Mouse (Mus musculus): ENCODE measurements around the gene Slc25a47. TPM values are rescaled to one million over a fixed set of nuclear protein-coding genes. Genes with fewer than 3 reads are reported as not detected.

The Slc25a47 gene
- polyA plus RNA-seq, 1 experiment, result 6.6 TPM

DNA sequence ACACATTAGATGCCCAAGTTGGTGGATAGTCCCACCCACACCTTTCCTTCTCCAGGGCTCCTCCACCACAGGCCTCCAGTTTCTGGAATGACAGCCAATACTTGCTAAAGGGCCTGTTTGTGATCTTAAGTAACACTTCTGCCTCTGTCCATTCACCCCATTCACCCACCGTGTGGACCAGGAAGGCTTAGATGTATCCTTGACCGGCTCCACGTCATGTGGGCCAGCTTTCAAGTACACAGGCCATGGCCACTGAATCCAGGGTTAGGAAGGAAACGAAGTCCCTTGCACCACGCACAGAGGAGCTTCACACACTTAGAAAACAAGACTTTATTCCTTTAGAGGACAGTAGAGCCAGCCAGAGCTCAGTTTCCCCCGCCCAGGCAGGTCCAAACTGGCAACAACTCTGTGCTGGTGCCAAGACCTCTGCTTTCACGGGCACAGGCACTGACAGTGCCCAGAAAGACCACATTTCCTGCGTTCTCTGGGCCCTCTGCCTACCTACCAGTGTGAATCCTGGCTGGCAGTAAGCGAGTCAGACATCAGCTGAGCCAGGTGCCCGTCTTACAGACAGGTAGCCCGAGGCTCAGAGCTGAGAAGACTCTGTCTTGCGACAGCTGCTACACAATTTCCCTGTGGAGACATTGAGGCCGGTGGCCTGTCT lies 10.2 kb upstream of the Slc25a47 start:
- TF ChIP-seq POLR2A (IDR thresholded peaks at IDR 0.05; ENCODE audit: low read depth, low read length) (no peak), CTCF (IDR thresholded peaks at IDR 0.05; ENCODE audit: borderline replicate concordance, insufficient read depth, low read length) (no peak)
- Histone ChIP-seq H3K27ac (ENCODE audit: insufficient read depth, low read length) (no peak overlapping the region), H3K4me3 (ENCODE audit: insufficient read depth, low read length) (no peak overlapping the region), H3K4me1 (ENCODE audit: control insufficient read depth, insufficient read depth, low read length) (no peaks in the 10 kb centered on the region)

DNA sequence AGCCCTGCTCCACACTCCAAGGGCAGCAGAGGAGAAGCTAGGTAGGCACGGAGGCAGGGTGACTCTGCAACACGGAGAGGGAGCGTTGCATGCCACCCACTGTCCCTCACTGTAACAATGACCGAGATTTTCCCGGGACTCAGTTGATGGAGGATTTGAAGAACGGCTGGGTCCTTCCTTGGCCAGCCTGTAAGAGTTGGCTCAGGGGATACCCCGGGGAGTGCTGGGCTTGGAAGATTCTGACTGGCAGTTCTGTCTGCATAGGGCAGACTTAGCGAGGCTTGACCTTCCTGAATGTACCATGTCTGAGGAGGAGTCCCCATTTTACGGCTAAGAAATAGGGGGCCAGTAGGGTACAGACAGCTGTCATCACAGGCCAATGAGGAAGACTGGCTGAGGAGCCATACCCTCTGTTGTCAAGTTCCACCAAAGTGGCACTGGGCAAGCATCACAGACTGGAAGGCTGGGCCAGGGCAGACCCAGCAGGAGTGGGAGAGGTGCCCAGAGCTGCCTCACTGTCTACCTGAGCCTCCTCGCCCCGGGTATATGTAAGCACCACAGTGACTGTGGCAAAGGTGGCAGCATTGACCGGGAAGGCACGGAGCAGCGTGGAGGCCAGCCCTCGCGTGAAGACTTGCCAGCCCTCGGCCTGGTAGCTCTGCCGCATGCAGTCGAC lies 9.4 kb upstream of the Slc25a47 start:
- Histone ChIP-seq H3K4me1 (ENCODE audit: control insufficient read depth, insufficient read depth, low read length) (no peaks in the 10 kb centered on the region), H3K27ac (ENCODE audit: insufficient read depth, low read length) (no peak overlapping the region), H3K4me3 (ENCODE audit: insufficient read depth, low read length) (no peak overlapping the region)
- TF ChIP-seq CTCF (IDR thresholded peaks at IDR 0.05; ENCODE audit: borderline replicate concordance, insufficient read depth, low read length) (no peak), POLR2A (IDR thresholded peaks at IDR 0.05; ENCODE audit: low read depth, low read length) (no peak)

DNA sequence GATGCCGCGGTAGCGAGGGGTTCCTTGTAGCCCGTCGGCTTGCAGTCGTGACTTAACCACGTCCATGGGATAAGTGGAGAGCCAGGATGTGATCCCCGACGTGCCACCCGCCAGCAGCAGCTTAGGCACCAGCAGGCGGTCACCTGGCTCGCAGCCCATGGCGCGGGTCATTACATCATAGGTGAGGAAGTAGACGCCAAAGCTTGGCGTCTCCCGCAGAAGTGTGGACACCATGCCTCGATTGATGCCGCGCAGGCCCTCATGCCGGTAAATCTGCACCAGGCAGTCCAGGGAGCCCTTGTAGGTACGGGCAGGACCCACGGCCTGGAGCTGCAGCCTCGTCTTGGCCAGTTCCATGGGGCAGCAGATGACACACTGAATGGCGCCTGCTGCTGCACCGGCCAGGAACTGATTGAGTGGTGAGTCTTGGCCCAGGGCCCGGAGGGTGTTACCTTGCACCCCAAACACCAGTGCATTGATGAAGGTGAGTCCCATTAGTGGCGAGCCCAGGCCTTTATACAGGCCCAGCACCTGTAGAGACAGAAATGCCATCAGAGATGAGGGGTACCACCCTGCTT lies 8.8 kb upstream of the Slc25a47 start:
- Histone ChIP-seq H3K4me1 (ENCODE audit: control insufficient read depth, insufficient read depth, low read length) (peaks cover 3% of the 10 kb centered on the region; the same call in 1 of the 2 replicates), H3K4me3 (ENCODE audit: insufficient read depth, low read length) (no peak overlapping the region), H3K27ac (ENCODE audit: insufficient read depth, low read length) (no peak overlapping the region)
- no peak for TF ChIP-seq CTCF (IDR thresholded peaks at IDR 0.05; ENCODE audit: borderline replicate concordance, insufficient read depth, low read length)

DNA sequence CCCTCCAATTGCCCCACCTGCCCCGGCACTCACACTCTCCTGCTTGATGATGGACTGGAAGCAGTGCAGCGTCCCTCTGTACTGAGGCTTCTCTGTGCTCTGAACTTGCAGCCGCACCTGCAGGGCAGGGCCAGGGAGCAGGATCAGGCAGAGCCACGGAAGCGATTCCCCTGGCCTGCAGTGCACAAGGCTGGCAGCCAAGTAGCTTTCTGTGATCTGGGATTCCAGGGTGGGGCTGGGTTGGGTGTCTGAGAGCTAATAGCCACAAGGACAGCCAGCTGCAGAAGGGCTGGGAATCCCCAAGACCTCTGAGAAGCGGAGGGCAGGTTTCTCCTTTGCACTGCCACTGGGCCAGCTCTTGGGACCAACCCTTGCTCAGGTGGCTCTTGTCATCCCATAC lies 8.2 kb upstream of the Slc25a47 start:
- no peak overlapping the region for H3K4me3 ChIP-seq (ENCODE audit: insufficient read depth, low read length)
- peaks cover 3% of the 10 kb centered on the region; the same call in 1 of the 2 replicates for H3K4me1 ChIP-seq (ENCODE audit: control insufficient read depth, insufficient read depth, low read length)
- TF ChIP-seq CTCF (IDR thresholded peaks at IDR 0.05; ENCODE audit: borderline replicate concordance, insufficient read depth, low read length) (no peak), POLR2A (IDR thresholded peaks at IDR 0.05; ENCODE audit: low read depth, low read length) (no peak)
- no peak overlapping the region for H3K27ac ChIP-seq (ENCODE audit: insufficient read depth, low read length)

DNA sequence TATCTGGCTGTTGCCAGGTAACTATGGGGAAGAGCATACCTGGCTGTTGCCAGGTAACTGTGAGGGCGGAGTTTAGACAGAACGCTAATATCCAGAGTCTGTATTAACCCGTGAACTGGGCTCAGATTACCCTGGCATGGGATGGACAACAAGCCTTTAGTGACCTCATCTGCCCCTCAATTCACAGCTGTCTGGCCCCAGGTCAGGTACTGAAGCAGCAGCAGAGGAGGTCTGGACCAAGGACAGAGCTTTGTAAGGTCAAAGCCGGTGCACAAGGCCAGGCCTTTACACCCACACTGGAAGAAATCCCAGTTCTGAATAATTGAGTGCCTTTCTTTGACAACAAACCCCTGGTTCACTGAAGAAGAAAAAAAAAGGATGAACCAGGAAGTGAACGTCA lies 6.2 kb upstream of the Slc25a47 start:
- H3K4me3 ChIP-seq (ENCODE audit: insufficient read depth, low read length), result no peak overlapping the region
- TF ChIP-seq CTCF (IDR thresholded peaks at IDR 0.05; ENCODE audit: borderline replicate concordance, insufficient read depth, low read length) (no peak), POLR2A (IDR thresholded peaks at IDR 0.05; ENCODE audit: low read depth, low read length) (no peak)
- peaks cover 7% of the 10 kb centered on the region; the same call in 1 of the 2 replicates for H3K4me1 ChIP-seq (ENCODE audit: control insufficient read depth, insufficient read depth, low read length)
- H3K27ac ChIP-seq (ENCODE audit: insufficient read depth, low read length), result no peak overlapping the region

DNA sequence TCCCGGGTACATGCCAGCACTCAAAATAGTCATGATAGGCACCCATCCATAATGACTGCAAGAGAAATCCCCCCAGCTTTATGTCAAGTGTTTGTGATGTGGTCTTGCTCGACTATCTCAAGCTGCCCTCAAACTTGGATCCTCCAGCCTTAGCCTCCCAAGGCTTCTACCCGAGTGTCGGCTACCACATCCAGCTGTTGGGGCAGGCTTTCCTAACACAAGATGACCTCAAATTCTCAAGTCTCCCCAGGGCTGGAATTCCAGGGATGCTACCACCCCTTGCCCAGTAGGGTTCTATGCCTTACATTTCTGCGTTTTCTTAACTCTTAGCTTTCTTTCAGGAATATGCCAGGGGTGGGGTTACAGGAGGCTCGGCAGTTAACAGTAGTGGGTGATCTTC lies 5.5 kb upstream of the Slc25a47 start:
- peaks cover 9% of the 10 kb centered on the region; the same call in 1 of the 2 replicates for H3K4me1 ChIP-seq (ENCODE audit: control insufficient read depth, insufficient read depth, low read length)
- H3K4me3 ChIP-seq (ENCODE audit: insufficient read depth, low read length), result no peak overlapping the region
- H3K27ac ChIP-seq (ENCODE audit: insufficient read depth, low read length), result no peak overlapping the region
- TF ChIP-seq POLR2A (IDR thresholded peaks at IDR 0.05; ENCODE audit: low read depth, low read length) (no peak), CTCF (IDR thresholded peaks at IDR 0.05; ENCODE audit: borderline replicate concordance, insufficient read depth, low read length) (no peak)

DNA sequence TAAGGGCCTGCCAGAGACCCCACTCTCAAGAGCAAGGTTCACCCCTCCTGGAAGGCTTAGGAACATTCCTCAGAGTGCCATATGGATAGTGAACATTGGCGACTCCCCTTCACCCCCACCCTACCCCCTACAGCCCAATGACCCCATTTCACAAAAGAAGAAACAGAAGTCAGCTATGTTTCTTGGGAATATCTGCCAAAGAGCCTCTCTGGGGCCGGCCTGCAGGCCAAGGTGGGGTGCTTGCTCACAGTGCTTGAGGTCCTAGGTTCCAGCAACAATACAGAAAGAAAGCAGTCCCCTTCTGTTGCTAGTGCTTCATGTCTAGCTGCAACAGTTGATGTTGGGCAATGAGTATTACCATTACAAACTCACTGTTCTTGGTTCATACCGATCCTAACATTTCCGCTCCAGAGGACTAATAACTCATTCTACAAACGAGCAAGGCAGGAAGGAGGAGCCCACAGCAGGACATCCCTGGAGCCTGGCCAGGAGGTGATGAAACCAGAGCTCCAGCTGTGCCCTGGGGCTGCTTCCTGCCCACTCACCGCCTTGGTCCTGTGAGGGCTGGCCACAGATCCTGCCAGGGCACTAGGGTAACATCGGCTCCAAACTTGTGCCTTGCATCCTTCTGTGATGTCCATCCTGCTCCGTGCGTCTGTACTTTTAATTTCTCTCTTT lies 3.7 kb upstream of the Slc25a47 start:
- peaks cover 9% of the 10 kb centered on the region; the same call in 1 of the 2 replicates for H3K4me1 ChIP-seq (ENCODE audit: control insufficient read depth, insufficient read depth, low read length)
- TF ChIP-seq POLR2A (IDR thresholded peaks at IDR 0.05; ENCODE audit: low read depth, low read length), result no peak
- TF ChIP-seq CTCF (IDR thresholded peaks at IDR 0.05; ENCODE audit: borderline replicate concordance, insufficient read depth, low read length), result no peak
- H3K4me3 ChIP-seq (ENCODE audit: insufficient read depth, low read length), result no peak overlapping the region
- no peak overlapping the region for H3K27ac ChIP-seq (ENCODE audit: insufficient read depth, low read length)

DNA sequence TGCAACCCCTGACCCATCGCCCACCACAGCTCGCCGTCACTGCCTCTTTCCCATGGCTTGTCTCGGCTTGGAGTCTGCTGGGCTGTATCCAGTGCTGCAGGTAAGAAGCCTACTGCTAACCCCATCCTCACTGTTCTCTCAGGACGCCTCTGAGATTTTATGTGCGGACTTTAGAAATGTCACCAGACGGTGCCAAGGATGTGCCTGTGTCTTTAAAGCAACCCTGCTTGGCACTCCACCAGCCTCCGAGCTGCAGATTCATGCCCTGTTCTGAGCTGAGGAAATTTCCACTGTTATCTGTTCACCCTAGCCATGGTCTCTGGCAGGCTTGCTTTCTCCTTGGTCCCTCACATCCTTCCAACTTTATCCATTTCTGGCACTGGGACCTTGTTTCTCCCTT lies 3.0 kb upstream of the Slc25a47 start:
- H3K4me3 ChIP-seq (ENCODE audit: insufficient read depth, low read length), result no peak overlapping the region
- no peak overlapping the region for H3K27ac ChIP-seq (ENCODE audit: insufficient read depth, low read length)
- H3K4me1 ChIP-seq (ENCODE audit: control insufficient read depth, insufficient read depth, low read length), result peaks cover 12% of the 10 kb centered on the region; the same call in 1 of the 2 replicates
- no peak for TF ChIP-seq POLR2A (IDR thresholded peaks at IDR 0.05; ENCODE audit: low read depth, low read length)
- TF ChIP-seq CTCF (IDR thresholded peaks at IDR 0.05; ENCODE audit: borderline replicate concordance, insufficient read depth, low read length), result no peak

DNA sequence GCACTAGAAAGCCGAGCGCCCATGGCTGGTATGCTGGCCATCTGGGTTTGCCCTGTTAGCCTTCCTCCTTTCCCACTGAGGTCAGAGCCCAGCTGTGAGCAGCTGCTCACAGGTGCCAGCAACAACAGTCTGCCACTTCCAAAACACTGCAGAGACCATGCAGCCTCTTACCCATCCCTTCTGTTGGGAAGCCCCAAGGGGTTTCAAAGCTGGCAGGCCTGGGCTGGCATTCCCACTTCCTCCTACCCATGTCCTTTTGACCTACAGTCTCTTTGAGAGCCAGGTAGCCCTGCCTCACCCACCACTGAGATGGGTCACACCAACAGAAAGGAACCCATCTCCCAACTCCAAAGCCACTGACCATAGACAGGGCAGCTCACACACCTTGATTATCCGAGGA lies 2.4 kb upstream of the Slc25a47 start:
- Histone ChIP-seq H3K27ac (ENCODE audit: insufficient read depth, low read length) (no peak overlapping the region), H3K4me3 (ENCODE audit: insufficient read depth, low read length) (no peak overlapping the region), H3K4me1 (ENCODE audit: control insufficient read depth, insufficient read depth, low read length) (peaks cover 12% of the 10 kb centered on the region; the same call in 1 of the 2 replicates)
- TF ChIP-seq CTCF (IDR thresholded peaks at IDR 0.05; ENCODE audit: borderline replicate concordance, insufficient read depth, low read length) (no peak), POLR2A (IDR thresholded peaks at IDR 0.05; ENCODE audit: low read depth, low read length) (no peak)

Measured in embryonic fibroblast, embryonic 13.5 days (primary cell).